Mouse (Mus musculus) liver, embryonic 11.5 days (tissue): ENCODE results near the gene Eya4. TPM values are rescaled to one million over a fixed set of nuclear protein-coding genes. Genes with fewer than 3 reads are reported as not detected.

Experiments used
- ATAC-seq: fragments of 200-750 bp; cut with Nextera tagmentation; replicated peaks from 2 replicates; pipeline ENCODE4 v1.8.0; 2017; ENCODE audit warnings: moderate number of reproducible peaks, mild to moderate bottlenecking, moderate TSS enrichment, moderate library complexity; ENCODE audit not compliant: low FRiP score
- DNase-seq: peaks from one replicate; pipeline ENCODE4 v3.0.0-alpha.2; 2017; ENCODE audit warnings: low spot score
- H3K27ac ChIP-seq: fragments of 300-500 bp; sonication (generic); 2 replicates; pipeline ENCODE4 v1.5.1; 2014; ENCODE audit warnings: mild to moderate bottlenecking, low read depth, low read length, control low read depth
- H3K27me3 ChIP-seq: fragments of 300-500 bp; sonication (generic); replicated peaks from 2 replicates; pipeline ENCODE4 v1.6.1; 2014; ENCODE audit warnings: low read length, mixed read lengths; ENCODE audit not compliant: control insufficient read depth, insufficient read depth
- H3K36me3 ChIP-seq: fragments of 300-500 bp; sonication (generic); 2 replicates; pipeline ENCODE4 v1.6.1; 2014; ENCODE audit warnings: mild to moderate bottlenecking, low read length, moderate library complexity, mixed read lengths; ENCODE audit not compliant: control insufficient read depth, insufficient read depth
- H3K4me1 ChIP-seq: fragments of 300-500 bp; sonication (generic); replicated peaks from 2 replicates; pipeline ENCODE4 v1.6.1; 2014; ENCODE audit warnings: low read length, mixed read lengths; ENCODE audit not compliant: control insufficient read depth, insufficient read depth
- H3K4me2 ChIP-seq: fragments of 300-500 bp; sonication (generic); 2 replicates; pipeline ENCODE4 v1.6.1; 2014; ENCODE audit warnings: mild to moderate bottlenecking, control low read depth, moderate library complexity
- H3K4me3 ChIP-seq: fragments of 300-500 bp; sonication (generic); 2 replicates; pipeline ENCODE4 v1.5.1; 2014; ENCODE audit warnings: low read depth, low read length, control low read depth
- H3K9ac ChIP-seq: fragments of 300-500 bp; sonication (generic); 2 replicates; pipeline ENCODE4 v1.6.1; 2014; ENCODE audit warnings: low read depth, low read length, control low read depth
- H3K9me3 ChIP-seq: fragments of 300-500 bp; sonication (generic); 2 replicates; pipeline ENCODE4 v1.6.1; 2016; ENCODE audit warnings: low read length, inconsistent platforms, mixed read lengths; ENCODE audit not compliant: control insufficient read depth
- WGBS: fragments of 180-500 bp; shearing (Covaris S2); extraction: QIAGEN DNeasy Blood & Tissue Kit; methylation state at CpG from one replicate; pipeline ENCODE4 v1.1.7; 2014; 5-methylcytosine and 5-hydroxymethylcytosine counted together
- polyA plus RNA-seq: library from polyadenylated mRNA; unstranded; fragments of >200 nt; fragmentation: Nextera tagmentation; extraction: Ambion mirVana; gene quantifications from 2 replicates; pipeline ENCODE4 v1.2.1, GENCODE M21; 2014

The Eya4 gene
- polyA plus RNA-seq, 1 experiment from 2014 or later = 0.77 TPM

- WGBS = 73% methylated on average over 4 of the region's 4 CpGs
- no peaks in the 10 kb centered on the region for H3K27me3 ChIP-seq
- no peak overlapping the region for H3K4me2 ChIP-seq
- no peaks in the 10 kb centered on the region for H3K9me3 ChIP-seq
- H3K27ac ChIP-seq = no peak overlapping the region
- H3K36me3 ChIP-seq = no peaks in the 10 kb centered on the region
- no peaks in the 10 kb centered on the region for H3K4me1 ChIP-seq
- DNase-seq = no peak
- no peak for ATAC-seq
- no peak overlapping the region for H3K9ac ChIP-seq
- H3K4me3 ChIP-seq = no peak overlapping the region
These were observed 98.4 kb downstream of the Eya4 start for GRCm38 (mm10) chr10:23252180-23252579.

- Histone ChIP-seq H3K4me3 (no peak overlapping the region), H3K9me3 (no peaks in the 10 kb centered on the region), H3K36me3 (no peaks in the 10 kb centered on the region), H3K27ac (no peak overlapping the region), H3K9ac (no peak overlapping the region), H3K4me1 (no peaks in the 10 kb centered on the region), H3K27me3 (no peaks in the 10 kb centered on the region), H3K4me2 (no peak overlapping the region)
- WGBS = 79% methylated on average over 3 of the region's 3 CpGs
- DNase-seq (no peak), ATAC-seq (no peak)
These were observed 104.1 kb downstream of the Eya4 start for GRCm38 (mm10) chr10:23246485-23246884.

- Histone ChIP-seq H3K9ac (no peak overlapping the region), H3K4me3 (no peak overlapping the region), H3K4me2 (no peak overlapping the region), H3K4me1 (no peaks in the 10 kb centered on the region), H3K9me3 (no peaks in the 10 kb centered on the region), H3K27me3 (no peaks in the 10 kb centered on the region), H3K27ac (no peak overlapping the region), H3K36me3 (no peaks in the 10 kb centered on the region)
- WGBS = 74% methylated on average over 11 of the region's 11 CpGs
- ATAC-seq = no peak
- no peak for DNase-seq
These were observed 113.7 kb downstream of the Eya4 start for GRCm38 (mm10) chr10:23236918-23237317.

GRCm38 (mm10) chr10:23235405-23235804 is 115.2 kb downstream of the Eya4 start:
- no peak for ATAC-seq
- H3K4me1 ChIP-seq = no peaks in the 10 kb centered on the region
- WGBS = 84% methylated on average over 4 of the region's 4 CpGs

GRCm38 (mm10) chr10:23233425-23233824 is 117.2 kb downstream of the Eya4 start:
- no peak overlapping the region for H3K9ac ChIP-seq
- H3K27me3 ChIP-seq = no peaks in the 10 kb centered on the region
- no peak for DNase-seq
- H3K4me1 ChIP-seq = no peaks in the 10 kb centered on the region
- no peak overlapping the region for H3K4me2 ChIP-seq
- no peaks in the 10 kb centered on the region for H3K36me3 ChIP-seq
- no peak overlapping the region for H3K4me3 ChIP-seq
- ATAC-seq = no peak
- H3K27ac ChIP-seq = no peak overlapping the region
- 62% methylated on average over 6 of the region's 6 CpGs for WGBS
- H3K9me3 ChIP-seq = no peaks in the 10 kb centered on the region

More at GRCm38 (mm10) chr10:23235405-23235804, 115.2 kb downstream of the Eya4 start:
- no peak for DNase-seq
- H3K4me3 ChIP-seq = no peak overlapping the region
- no peaks in the 10 kb centered on the region for H3K27me3 ChIP-seq
- H3K27ac ChIP-seq = no peak overlapping the region
- H3K4me2 ChIP-seq = no peak overlapping the region
- no peaks in the 10 kb centered on the region for H3K36me3 ChIP-seq
- no peak overlapping the region for H3K9ac ChIP-seq
- H3K9me3 ChIP-seq = no peaks in the 10 kb centered on the region

- Histone ChIP-seq H3K27me3 (no peaks in the 10 kb centered on the region), H3K27ac (no peak overlapping the region)
- ATAC-seq = no peak
These were observed 119.7 kb downstream of the Eya4 start for GRCm38 (mm10) chr10:23230863-23231262.

GRCm38 (mm10) chr10:23223336-23223735 is 127.2 kb downstream of the Eya4 start:
- H3K4me1 ChIP-seq = no peaks in the 10 kb centered on the region
- no peak overlapping the region for H3K27ac ChIP-seq
- no peak for DNase-seq
- no peaks in the 10 kb centered on the region for H3K9me3 ChIP-seq
- no peak for ATAC-seq
- 87% methylated on average over 5 of the region's 5 CpGs for WGBS
- H3K36me3 ChIP-seq = no peaks in the 10 kb centered on the region
- H3K9ac ChIP-seq = no peak overlapping the region
- H3K4me3 ChIP-seq = no peak overlapping the region
- H3K27me3 ChIP-seq = no peaks in the 10 kb centered on the region
- H3K4me2 ChIP-seq = no peak overlapping the region

More at GRCm38 (mm10) chr10:23230863-23231262, 119.7 kb downstream of the Eya4 start:
- no peak for DNase-seq
- Histone ChIP-seq H3K9ac (no peak overlapping the region), H3K4me3 (no peak overlapping the region), H3K4me2 (no peak overlapping the region), H3K9me3 (no peaks in the 10 kb centered on the region), H3K4me1 (no peaks in the 10 kb centered on the region), H3K36me3 (no peaks in the 10 kb centered on the region)
- 73% methylated on average over 5 of the region's 5 CpGs for WGBS

- Histone ChIP-seq H3K9ac (no peak overlapping the region), H3K36me3 (no peaks in the 10 kb centered on the region), H3K4me1 (no peaks in the 10 kb centered on the region), H3K9me3 (no peaks in the 10 kb centered on the region), H3K4me2 (no peak overlapping the region), H3K27ac (no peak overlapping the region), H3K27me3 (no peaks in the 10 kb centered on the region), H3K4me3 (no peak overlapping the region)
- no peak for ATAC-seq
- WGBS = 62% methylated on average over 3 of the region's 3 CpGs
- DNase-seq = no peak
These were observed 130.2 kb downstream of the Eya4 start for GRCm38 (mm10) chr10:23220432-23220831.

- Histone ChIP-seq H3K27ac (no peak overlapping the region), H3K9ac (no peak overlapping the region)
These were observed 133.8 kb downstream of the Eya4 start for GRCm38 (mm10) chr10:23216815-23217214.

More at GRCm38 (mm10) chr10:23216815-23217214, 133.8 kb downstream of the Eya4 start:
- Histone ChIP-seq H3K9me3 (no peaks in the 10 kb centered on the region), H3K4me1 (no peaks in the 10 kb centered on the region), H3K4me3 (no peak overlapping the region), H3K36me3 (no peaks in the 10 kb centered on the region), H3K4me2 (no peak overlapping the region), H3K27me3 (no peaks in the 10 kb centered on the region)
- ATAC-seq (no peak), DNase-seq (no peak)
- 65% methylated on average over 4 of the region's 4 CpGs for WGBS
